Mouse (Mus musculus) left cerebral cortex, adult 2 months (tissue): Measurements from ENCODE around the gene Foxo1. TPM values are rescaled to one million over a fixed set of nuclear protein-coding genes. Genes with fewer than 3 reads are reported as not detected.

ENCODE experiments used
- DNase-seq, 2 experiments: peaks; one replicate each; pipeline ENCODE4 v3.0.0; 2021 to 2022; ENCODE audit warnings: low spot score in 2 of 2, mixed read lengths in 1 of 2; ENCODE audit errors: extremely low spot score in 1 of 2
- H3K27ac ChIP-seq: fragments of 200-600 bp; 2 replicates; pipeline ENCODE4 v1.8.1; 2022
- H3K4me3 ChIP-seq: fragments of 200-600 bp; 2 replicates; pipeline ENCODE4 v1.8.1; 2022
- CTCF ChIP-seq: fragments of 200-600 bp; IDR thresholded peaks from 2 replicates; pipeline ENCODE4 v1.8.1; 2022; ENCODE audit warnings: antibody characterized with exemption, mild to moderate bottlenecking, moderate library complexity
- intact Hi-C: fragments of 180-260 bp; cut with DNase I; formaldehyde crosslinking; loops from one replicate; pipeline ENCODE4 v1.15.1; 2025
- total RNA-seq, 2 experiments: library from RNA; stranded (reverse); gene quantifications; 2 replicates each; pipeline ENCODE4 v1.2.3; 2021

Foxo1 gene
- total RNA-seq, 2 experiments from 2014 or later, result 10.3 to 13.8 TPM

GRCm38 (mm10) chr3:52322401-52323385, 54.6 kb downstream of the Foxo1 start:
- no peak for DNase-seq
- Histone ChIP-seq H3K27ac (no peak overlapping the region; the same call in 1 of the 2 replicates), H3K4me3 (no peak overlapping the region)
- TF ChIP-seq CTCF, result no peak
- intact Hi-C loops, result loop anchor here (5.0 kb wide), 1 partner anchor 50 kb away; no protein-coding TSS in a partner anchor

- Histone ChIP-seq H3K27ac (no peak overlapping the region), H3K4me3 (no peak overlapping the region)
- intact Hi-C loops, result no loop called here
- TF ChIP-seq CTCF, result no peak
- DNase-seq, result no peak
These were observed 56.9 kb downstream of the Foxo1 start for GRCm38 (mm10) chr3:52325006-52325405.

GRCm38 (mm10) chr3:52326687-52327086, 58.6 kb downstream of the Foxo1 start:
- intact Hi-C loops, result no loop called here
- Histone ChIP-seq H3K27ac (peak overlapping the region; percentile 61; the same call in 1 of the 2 replicates), H3K4me3 (no peak overlapping the region)
- TF ChIP-seq CTCF, result no peak
- peak in 1 of 2 experiments; percentile 20 for DNase-seq

GRCm38 (mm10) chr3:52327146-52327545, 59.0 kb downstream of the Foxo1 start:
- peak overlapping the region; percentile 61 for H3K27ac ChIP-seq
- intact Hi-C loops, result no loop called here
- no peak overlapping the region for H3K4me3 ChIP-seq
- TF ChIP-seq CTCF, result no peak
- no peak for DNase-seq

- Histone ChIP-seq H3K27ac (no peak overlapping the region), H3K4me3 (no peak overlapping the region)
- no peak for TF ChIP-seq CTCF
- intact Hi-C loops, result no loop called here
- no peak for DNase-seq
These were observed 63.6 kb downstream of the Foxo1 start for GRCm38 (mm10) chr3:52331709-52332108.

- no peak for DNase-seq
- intact Hi-C loops, result no loop called here
- no peak for TF ChIP-seq CTCF
- Histone ChIP-seq H3K27ac (no peak overlapping the region), H3K4me3 (no peak overlapping the region)
These were observed 70.6 kb downstream of the Foxo1 start for GRCm38 (mm10) chr3:52338761-52339160.

- Histone ChIP-seq H3K4me3 (no peak overlapping the region), H3K27ac (no peak overlapping the region)
- TF ChIP-seq CTCF, result no peak
- no peak for DNase-seq
- intact Hi-C loops, result loop anchor here (5.0 kb wide), 1 partner anchor 73 kb away; the partner anchor contains the start of gene Foxo1
These were observed 72.3 kb downstream of the Foxo1 start for GRCm38 (mm10) chr3:52340336-52341034.

GRCm38 (mm10) chr3:52342226-52342625, 74.1 kb downstream of the Foxo1 start:
- no peak for DNase-seq
- TF ChIP-seq CTCF, result no peak
- intact Hi-C loops, result loop anchor here (5.0 kb wide), 1 partner anchor 75 kb away; the partner anchor contains the start of gene Foxo1
- Histone ChIP-seq H3K4me3 (no peak overlapping the region), H3K27ac (peak overlapping the region; percentile 45)

- intact Hi-C loops, result loop anchor here (5.0 kb wide), 1 partner anchor 76 kb away; the partner anchor contains the start of gene Foxo1
- no peak overlapping the region; the same call in 1 of the 2 replicates for H3K27ac ChIP-seq
- no peak for TF ChIP-seq CTCF
- peak in 1 of 2 experiments; percentile 35 for DNase-seq
- H3K4me3 ChIP-seq, result no peak overlapping the region
These were observed 74.7 kb downstream of the Foxo1 start for GRCm38 (mm10) chr3:52342801-52343200.

- H3K27ac ChIP-seq, result no peak overlapping the region; the same call in 1 of the 2 replicates
- no peak for TF ChIP-seq CTCF
These were observed 75.3 kb downstream of the Foxo1 start for GRCm38 (mm10) chr3:52343270-52344070.

GRCm38 (mm10) chr3:52345881-52346280, 77.7 kb downstream of the Foxo1 start:
- intact Hi-C loops, result no loop called here
- no peak for TF ChIP-seq CTCF
- no peak for DNase-seq
- Histone ChIP-seq H3K27ac (no peak overlapping the region), H3K4me3 (no peak overlapping the region)

More at GRCm38 (mm10) chr3:52343270-52344070, 75.3 kb downstream of the Foxo1 start:
- H3K4me3 ChIP-seq, result no peak overlapping the region
- intact Hi-C loops, result loop anchor here (5.0 kb wide), 1 partner anchor 76 kb away; the partner anchor contains the start of gene Foxo1
- DNase-seq, result no peak
